Mouse (Mus musculus) MEL (cell line): ENCODE results near the gene Ccz1. TPM values are rescaled to one million over a fixed set of nuclear protein-coding genes. Genes with fewer than 3 reads are reported as not detected.

Experiments used
- DNase-seq: peaks from one replicate; pipeline ENCODE4 v3.0.0; 2011; ENCODE audit warnings: low read depth, low spot score
- H3K27ac ChIP-seq: 2 replicates; pipeline ENCODE4 v1.5.1; 2012; ENCODE audit warnings: low read depth, mild to moderate bottlenecking, control low read depth, low read length, moderate library complexity; ENCODE audit not compliant: control insufficient read depth
- H3K27me3 ChIP-seq, 2 experiments: fragments of 150-350 bp in 1 of 2; sonication (generic) in 1 of 2; 2 replicates each; pipeline ENCODE4 v1.6.1; 2012; ENCODE audit warnings: low read length in 2 of 2, mild to moderate bottlenecking in 2 of 2, improper control_type of control experiment in 1 of 2, moderate library complexity in 1 of 2; ENCODE audit not compliant: insufficient read depth in 2 of 2, control insufficient read depth in 1 of 2
- H3K36me3 ChIP-seq, 2 experiments: 2 replicates each; pipeline ENCODE4 v1.6.1; 2012 to 2014; ENCODE audit warnings: low read length in 2 of 2, improper control_type of control experiment in 1 of 2, inconsistent platforms in 1 of 2, mild to moderate bottlenecking in 1 of 2; ENCODE audit not compliant: insufficient read depth in 2 of 2, control insufficient read depth in 1 of 2
- H3K4me1 ChIP-seq, 2 experiments: fragments of 150-350 bp in 1 of 2; sonication (generic) in 1 of 2; 2 replicates each; pipeline ENCODE4 v1.6.1; 2012; ENCODE audit warnings: low read length in 2 of 2, improper control_type of control experiment in 1 of 2, mild to moderate bottlenecking in 1 of 2; ENCODE audit not compliant: insufficient read depth in 2 of 2, control insufficient read depth in 1 of 2
- H3K4me3 ChIP-seq, 2 experiments: fragments of 150-350 bp in 1 of 2; sonication (generic) in 1 of 2; 2 replicates each; pipeline ENCODE4 v1.5.1; 2012; ENCODE audit warnings: low read depth in 2 of 2, low read length in 2 of 2, mild to moderate bottlenecking in 2 of 2, moderate library complexity in 2 of 2, control low read depth in 1 of 2, improper control_type of control experiment in 1 of 2; ENCODE audit not compliant: control insufficient read depth in 1 of 2, insufficient read depth in 1 of 2
- H3K79me2 ChIP-seq: 2 replicates; pipeline ENCODE4 v1.6.1; 2012; ENCODE audit warnings: mild to moderate bottlenecking, low read length, moderate library complexity; ENCODE audit not compliant: control insufficient read depth, poor library complexity, insufficient read depth
- H3K9ac ChIP-seq: 2 replicates; pipeline ENCODE4 v1.6.1; 2012; ENCODE audit warnings: low read depth, mild to moderate bottlenecking, control low read depth, low read length, moderate library complexity; ENCODE audit not compliant: control insufficient read depth, poor library complexity, severe bottlenecking
- H3K9me3 ChIP-seq: fragments of 150-350 bp; sonication (generic); replicated peaks from 2 replicates; pipeline ENCODE4 v1.6.1; 2012; ENCODE audit warnings: mild to moderate bottlenecking, low read length, improper control_type of control experiment, moderate library complexity; ENCODE audit not compliant: insufficient read depth
- BHLHE40 ChIP-seq: IDR thresholded peaks from 2 replicates; pipeline ENCODE4 v1.6.1; 2012; ENCODE audit warnings: low read depth, mild to moderate bottlenecking, inconsistent platforms, low read length, improper control_type of control experiment, borderline replicate concordance
- CHD1 ChIP-seq: IDR thresholded peaks from 2 replicates; pipeline ENCODE4 v1.6.1; 2012; ENCODE audit warnings: low read depth, mild to moderate bottlenecking, inconsistent platforms, low read length, improper control_type of control experiment
- CTCF ChIP-seq, 3 experiments: IDR thresholded peaks in 2 of 3; conservative IDR thresholded peaks in 1 of 3; 2 replicates each; pipeline ENCODE4 v1.5.1; 2011 to 2012; ENCODE audit warnings: low read length in 3 of 3, low read depth in 2 of 3, mild to moderate bottlenecking in 2 of 3, improper control_type of control experiment in 1 of 3, inconsistent platforms in 1 of 3, mixed read lengths in 1 of 3, moderate library complexity in 1 of 3; ENCODE audit not compliant: control insufficient read depth in 1 of 3, insufficient read depth in 1 of 3, poor library complexity in 1 of 3, severe bottlenecking in 1 of 3
- ELF1 ChIP-seq: IDR thresholded peaks from 2 replicates; pipeline ENCODE4 v1.6.1; 2014; ENCODE audit warnings: low read depth, mild to moderate bottlenecking, inconsistent platforms, low read length, improper control_type of control experiment, moderate library complexity
- GATA1 ChIP-seq: IDR thresholded peaks from 2 replicates; pipeline ENCODE4 v1.6.1; 2011; ENCODE audit warnings: low read depth, low read length, improper control_type of control experiment
- HCFC1 ChIP-seq: IDR thresholded peaks from 2 replicates; pipeline ENCODE4 v1.6.1; 2012; ENCODE audit warnings: low read depth, mild to moderate bottlenecking, inconsistent platforms, low read length, improper control_type of control experiment, moderate library complexity
- JUND ChIP-seq: IDR thresholded peaks from 2 replicates; pipeline ENCODE4 v1.6.1; 2011; ENCODE audit warnings: low read depth, mild to moderate bottlenecking, improper control_type of control experiment, low read length
- KAT2A ChIP-seq: conservative IDR thresholded peaks from 2 replicates; pipeline ENCODE4 v1.6.1; 2012; ENCODE audit warnings: low read depth, low read length, improper control_type of control experiment, inconsistent platforms
- MAX ChIP-seq: IDR thresholded peaks from 2 replicates; pipeline ENCODE4 v1.6.1; 2011; ENCODE audit warnings: low read length, improper control_type of control experiment
- MYB ChIP-seq: IDR thresholded peaks from 2 replicates; pipeline ENCODE4 v1.6.1; 2011; ENCODE audit warnings: mild to moderate bottlenecking, low read depth, low read length, improper control_type of control experiment
- MYC ChIP-seq: IDR thresholded peaks from 2 replicates; pipeline ENCODE4 v1.6.1; 2011; ENCODE audit warnings: low read depth, mild to moderate bottlenecking, low read length, improper control_type of control experiment, moderate library complexity
- NELFE ChIP-seq: IDR thresholded peaks from 2 replicates; pipeline ENCODE4 v1.6.1; 2011; ENCODE audit warnings: low read depth, low read length, improper control_type of control experiment
- NRF1 ChIP-seq: IDR thresholded peaks from 2 replicates; pipeline ENCODE4 v1.6.1; 2014; ENCODE audit warnings: low read depth, mild to moderate bottlenecking, inconsistent platforms, low read length, improper control_type of control experiment, moderate library complexity; ENCODE audit not compliant: poor library complexity, insufficient read depth, severe bottlenecking
- RAD21 ChIP-seq: IDR thresholded peaks from 2 replicates; pipeline ENCODE4 v1.6.1; 2011; ENCODE audit warnings: mild to moderate bottlenecking, low read depth, low read length, improper control_type of control experiment
- SMC3 ChIP-seq: IDR thresholded peaks from 2 replicates; pipeline ENCODE4 v1.6.1; 2011; ENCODE audit warnings: low read depth, low read length, improper control_type of control experiment
- TBP ChIP-seq: IDR thresholded peaks from 2 replicates; pipeline ENCODE4 v1.8.0; 2011; ENCODE audit warnings: low read depth, low read length, improper control_type of control experiment
- TCF12 ChIP-seq: IDR thresholded peaks from 2 replicates; pipeline ENCODE4 v1.6.1; 2014; ENCODE audit warnings: low read depth, mild to moderate bottlenecking, inconsistent platforms, low read length, improper control_type of control experiment, moderate library complexity
- USF1 ChIP-seq: IDR thresholded peaks from 2 replicates; pipeline ENCODE4 v1.6.1; 2014; ENCODE audit warnings: low read depth, mild to moderate bottlenecking, inconsistent platforms, low read length, improper control_type of control experiment, moderate library complexity
- ZC3H11A ChIP-seq: IDR thresholded peaks from 2 replicates; pipeline ENCODE4 v1.6.1; 2012; ENCODE audit warnings: low read depth, mild to moderate bottlenecking, inconsistent platforms, low read length, improper control_type of control experiment
- ZMIZ1 ChIP-seq: IDR thresholded peaks from 2 replicates; pipeline ENCODE4 v1.6.1; 2012; ENCODE audit warnings: low read depth, mild to moderate bottlenecking, inconsistent platforms, low read length, improper control_type of control experiment, moderate library complexity
- ZNF384 ChIP-seq: IDR thresholded peaks from 2 replicates; pipeline ENCODE4 v1.6.1; 2012; ENCODE audit warnings: low read depth, mild to moderate bottlenecking, inconsistent platforms, low read length, improper control_type of control experiment
- polyA plus RNA-seq, 2 experiments: library from polyadenylated mRNA; stranded (reverse) in 1 of 2; unstranded in 1 of 2; fragments of >175 nt in 1 of 2; fragments of >200 nt in 1 of 2; gene quantifications; 2 replicates each; pipeline versions ENCODE4 v1.2.1 to v1.2.4; 2012; ENCODE audit warnings: low replicate concordance in 2 of 2, low read depth in 1 of 2; ENCODE audit not compliant: insufficient read length in 2 of 2, insufficient read depth in 1 of 2, missing spikeins in 1 of 2
- total RNA-seq: library from RNA; depleted of rRNA; stranded (reverse); fragments of 300-350 nt; gene quantifications from 2 replicates; pipeline ENCODE4 v1.2.3, GENCODE M21; 2012

Ccz1 gene
- total and polyA plus RNA-seq, 3 experiments: 56.0 to 166 (median 58.0) TPM

DNA sequence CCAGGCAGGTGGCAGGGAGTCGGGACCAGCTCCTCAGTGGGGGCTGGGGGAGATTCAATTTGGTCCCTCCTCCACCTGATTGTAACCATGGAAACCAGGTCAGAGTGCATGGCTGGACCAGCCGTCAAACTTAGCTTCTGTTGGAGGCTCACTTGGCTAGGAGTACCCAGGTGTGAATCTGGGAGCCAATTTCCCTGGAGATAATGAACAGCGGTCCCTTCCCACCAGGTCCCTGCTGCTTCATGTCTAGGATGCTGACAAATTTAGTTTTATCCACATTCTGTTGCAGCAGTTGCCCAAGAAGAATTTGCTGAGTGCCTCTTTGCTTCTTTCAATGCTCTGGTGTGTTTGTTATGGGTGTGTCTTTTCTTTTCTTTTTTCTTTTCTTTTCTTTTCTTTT is 38.8 kb upstream of the Ccz1 start:
- H3K4me1 ChIP-seq: no peaks in the 10 kb centered on the region
- no peaks in the 10 kb centered on the region; a peak in 1 of 4 replicates for H3K27me3 ChIP-seq
- H3K36me3 ChIP-seq: no peaks in the 10 kb centered on the region
- no peak for TF ChIP-seq ZMIZ1
- TF ChIP-seq MYC: no peak
- no peak for TF ChIP-seq NRF1
- TF ChIP-seq TCF12: no peak
- TF ChIP-seq MYB: no peak
- TF ChIP-seq JUND: no peak
- TF ChIP-seq HCFC1: no peak
- TF ChIP-seq USF1: no peak
- no peak for TF ChIP-seq NELFE
- no peak for TF ChIP-seq TBP
- TF ChIP-seq BHLHE40: no peak
- no peak for TF ChIP-seq CHD1
- TF ChIP-seq ZNF384: no peak
- TF ChIP-seq, all 39 proteins: peak for 0
- Histone ChIP-seq H3K9me3 (no peaks in the 10 kb centered on the region), H3K4me3 (no peak overlapping the region), H3K27ac (no peak overlapping the region), H3K9ac (no peak overlapping the region), H3K79me2 (no peaks in the 10 kb centered on the region)
- no peak for DNase-seq

- Histone ChIP-seq H3K27ac (no peak overlapping the region), H3K9me3 (no peaks in the 10 kb centered on the region), H3K27me3 (no peaks in the 10 kb centered on the region), H3K9ac (no peak overlapping the region), H3K4me1 (no peaks in the 10 kb centered on the region), H3K4me3 (no peak overlapping the region), H3K36me3 (no peaks in the 10 kb centered on the region), H3K79me2 (no peaks in the 10 kb centered on the region)
- DNase-seq: peak; percentile 58
- peak; percentile 33 for TF ChIP-seq ZC3H11A
- TF ChIP-seq ZNF384: peak; percentile 47
- TF ChIP-seq MYC: peak; percentile 70
- no peak for TF ChIP-seq TCF12
- TF ChIP-seq GATA1: no peak
- peak; percentile 64 for TF ChIP-seq RAD21
- 0 out of 2 replicates have a peak, but pooled peaks have one; percentile 19 for TF ChIP-seq MAX
- TF ChIP-seq MYB: no peak
- TF ChIP-seq KAT2A: no peak
- TF ChIP-seq SMC3: peak; percentile 83
- peak; percentile 73 to 84 (median 79) for TF ChIP-seq CTCF (IDR thresholded peaks at IDR 0.05 in 2 of 3, conservative IDR thresholded peaks at IDR 0.05 in 1 of 3; ENCODE audit: control insufficient read depth in 1 of 3, insufficient read depth in 1 of 3, low read depth in 2 of 3, low read length in 3 of 3, poor library complexity in 1 of 3, severe bottlenecking in 1 of 3)
- TF ChIP-seq ELF1: peak; percentile 24; the same call in 1 of the 2 replicates
These were observed 36.6 kb upstream of the Ccz1 start for GRCm38 (mm10) chr5:144051268-144051667.
